Mouse (Mus musculus): ENCODE results near the gene Ift122. TPM values are rescaled to one million over a fixed set of nuclear protein-coding genes. Genes with fewer than 3 reads are reported as not detected.
A peak's percentile ranks its signal among the peaks of the same experiment; 100 is the strongest.

Gene Ift122
- polyA plus RNA-seq (2015; fragmentation: Nextera tagmentation; extraction: Ambion mirVana): 2.1 and 2.7 TPM in 2 replicates

DNA sequence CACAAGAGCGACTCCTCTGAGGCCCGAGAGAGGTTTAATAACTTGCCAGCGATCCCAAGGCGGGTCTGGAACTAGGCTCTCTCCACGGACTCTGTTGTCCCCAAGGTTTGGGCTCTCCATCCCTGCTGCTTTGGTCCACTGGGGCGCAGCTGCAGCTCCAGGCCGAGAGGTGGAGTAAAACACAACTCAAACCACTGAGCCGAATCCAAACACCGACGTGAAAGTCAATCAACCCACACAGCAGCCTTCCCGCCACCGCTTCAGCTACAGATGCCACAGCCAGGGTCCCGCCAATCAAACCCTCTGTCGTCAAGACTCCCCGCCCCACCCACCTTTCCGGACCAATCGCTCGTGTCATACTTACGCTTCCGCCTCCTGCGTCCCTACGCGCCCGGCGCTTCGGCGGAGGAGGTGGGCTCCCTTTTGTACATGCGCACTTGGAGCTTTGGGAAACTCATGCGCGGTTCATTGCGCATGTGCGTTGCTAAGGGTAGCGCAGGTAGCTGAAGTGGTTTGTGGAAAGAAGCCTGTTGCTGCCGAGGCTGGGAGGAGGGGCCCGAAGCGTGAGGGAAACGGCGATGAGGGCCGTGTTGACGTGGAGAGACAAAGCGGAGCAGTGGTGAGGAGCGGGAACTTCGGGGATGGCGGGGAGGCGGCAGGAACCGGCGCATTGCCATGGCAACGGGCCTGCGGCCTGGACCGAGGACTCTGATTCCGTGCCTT is at the start of gene Ift122, which contains the start of gene Mbd4:
TSS of gene Ift122 (plus strand) at position 380 of the 723 bp plus-strand sequence.
TSS of gene Mbd4 (minus strand) at position 281 of the 723 bp plus-strand sequence.
- under 1% methylated on average over 51 of the region's 51 CpGs for WGBS (ENCODE audit: insufficient replicate concordance)
- Histone ChIP-seq H3K9ac (ENCODE audit: low read depth, low read length) (peak within 1 kb of the TSS; percentile 79), H3K27ac (ENCODE audit: low read length) (peak within 1 kb of the TSS; percentile 95)

DNA sequence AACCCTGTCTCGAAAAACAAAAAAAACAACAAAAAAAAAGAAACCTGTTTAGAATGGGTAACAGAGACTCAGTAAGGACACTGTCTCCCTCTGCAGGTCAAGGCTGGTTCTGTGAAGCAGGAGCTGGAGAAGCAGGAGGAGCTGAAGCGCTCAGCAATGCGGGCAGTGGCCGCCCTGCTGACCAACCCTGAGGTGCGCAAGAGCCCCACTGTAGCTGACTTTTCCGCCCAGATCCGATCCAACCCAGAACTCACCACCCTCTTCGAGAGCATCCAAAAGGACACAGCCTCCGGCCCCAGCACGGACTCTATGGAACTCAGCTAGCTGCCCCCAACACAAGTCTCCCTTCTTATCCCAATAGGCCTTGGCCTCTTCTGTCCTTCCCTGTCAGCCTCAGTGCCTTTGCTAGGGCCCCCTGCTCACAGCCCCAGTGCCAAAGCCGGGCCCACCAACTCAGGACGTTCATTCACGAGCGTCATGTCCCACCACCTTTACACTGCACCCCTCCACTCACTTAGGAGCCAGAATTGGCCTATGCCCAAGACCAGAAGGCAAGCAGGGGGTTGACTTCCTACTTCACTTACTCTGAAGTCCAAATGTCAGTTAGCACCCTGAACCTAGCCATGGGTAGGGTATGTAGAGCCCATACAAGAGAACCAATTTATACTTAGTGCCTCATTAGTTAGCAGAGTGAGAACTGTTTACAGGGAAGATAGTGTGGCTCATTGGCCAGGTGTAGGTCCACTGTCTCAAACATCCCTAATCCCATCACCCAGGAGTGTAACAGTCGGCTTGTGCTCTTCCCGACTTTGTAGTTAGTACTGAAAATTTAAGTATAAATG is 49.5 kb upstream of the Ift122 start:
- no peaks in the 10 kb centered on the region for H3K27me3 ChIP-seq (ENCODE audit: control insufficient read depth, insufficient read depth, low read depth, low read length)
- no peaks in the 10 kb centered on the region for H3K9me3 ChIP-seq (replicated peaks; ENCODE audit: control insufficient read depth, low read length)
- peaks cover 21% of the 10 kb centered on the region for H3K4me1 ChIP-seq (ENCODE audit: control insufficient read depth, low read depth, low read length)
- 43% methylated on average over 16 of the region's 16 CpGs for WGBS (ENCODE audit: insufficient replicate concordance)
- peaks cover 34% of the 10 kb centered on the region for H3K36me3 ChIP-seq (ENCODE audit: control insufficient read depth, insufficient read depth)
- H3K4me2 ChIP-seq (ENCODE audit: low read depth, low read length): no peak overlapping the region
- ATAC-seq (ENCODE audit: low read depth): no peak
- no peak overlapping the region for H3K27ac ChIP-seq (ENCODE audit: low read length)
- H3K9ac ChIP-seq (ENCODE audit: low read depth, low read length): no peak overlapping the region
- no peak overlapping the region for H3K4me3 ChIP-seq (ENCODE audit: low read depth, low read length)

More for the DNA sequence above, at the start of gene Ift122, which contains the start of gene Mbd4:
- H3K27me3 ChIP-seq (ENCODE audit: control insufficient read depth, insufficient read depth, low read depth, low read length): no peaks in the 10 kb centered on the region
- H3K36me3 ChIP-seq (ENCODE audit: control insufficient read depth, insufficient read depth): peaks cover 9% of the 10 kb centered on the region
- ATAC-seq (ENCODE audit: low read depth): peak; percentile 98
- H3K9me3 ChIP-seq (replicated peaks; ENCODE audit: control insufficient read depth, low read length): no peaks in the 10 kb centered on the region
- peaks cover 20% of the 10 kb centered on the region for H3K4me1 ChIP-seq (ENCODE audit: control insufficient read depth, low read depth, low read length)
- peak within 1 kb of the TSS; percentile 80 for H3K4me3 ChIP-seq (ENCODE audit: low read depth, low read length)
- H3K4me2 ChIP-seq (ENCODE audit: low read depth, low read length): peak within 1 kb of the TSS; percentile 82

DNA sequence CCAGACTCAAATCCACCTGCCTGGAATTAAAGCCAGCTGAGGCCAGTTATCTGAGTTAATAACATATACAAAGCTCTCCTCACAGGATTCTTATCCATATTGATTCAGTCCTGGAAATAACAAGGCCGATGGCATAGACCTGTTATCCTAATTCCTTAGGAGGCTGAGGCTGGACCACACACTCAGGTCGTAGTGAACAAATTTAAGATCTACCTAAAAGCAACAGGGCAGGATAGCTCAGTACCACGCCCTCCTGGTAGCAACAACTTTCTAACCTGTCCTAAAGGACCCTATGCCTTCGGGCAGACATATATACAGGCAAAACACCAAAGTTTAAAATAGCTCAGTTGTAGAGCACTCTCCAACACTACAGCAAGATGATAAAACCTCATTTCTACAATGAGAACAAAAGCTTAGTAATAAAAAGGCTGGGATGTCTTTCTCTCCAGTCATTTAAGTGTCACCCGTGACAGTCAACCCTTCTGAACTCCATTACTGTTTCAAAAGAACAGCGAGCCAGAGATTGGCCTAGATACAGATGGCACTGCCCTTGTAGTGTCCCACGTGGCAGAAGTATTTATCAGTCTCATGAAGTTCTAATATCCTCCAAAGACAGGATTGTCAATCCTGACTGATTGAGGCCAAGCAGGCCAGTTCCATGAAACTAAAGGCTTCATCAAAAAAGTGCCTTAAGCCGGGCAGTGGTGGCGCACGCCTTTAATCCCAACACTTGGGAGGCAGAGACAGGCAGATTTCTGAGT is 48.7 kb upstream of the Ift122 start:
- H3K27ac ChIP-seq (ENCODE audit: low read length): no peak overlapping the region
- H3K4me3 ChIP-seq (ENCODE audit: low read depth, low read length): no peak overlapping the region
- H3K9me3 ChIP-seq (replicated peaks; ENCODE audit: control insufficient read depth, low read length): no peaks in the 10 kb centered on the region
- no peaks in the 10 kb centered on the region for H3K27me3 ChIP-seq (ENCODE audit: control insufficient read depth, insufficient read depth, low read depth, low read length)
- WGBS (ENCODE audit: insufficient replicate concordance): 59% methylated on average over 10 of the region's 10 CpGs
- no peak overlapping the region for H3K4me2 ChIP-seq (ENCODE audit: low read depth, low read length)
- no peak overlapping the region for H3K9ac ChIP-seq (ENCODE audit: low read depth, low read length)
- peaks cover 34% of the 10 kb centered on the region for H3K36me3 ChIP-seq (ENCODE audit: control insufficient read depth, insufficient read depth)
- H3K4me1 ChIP-seq (ENCODE audit: control insufficient read depth, low read depth, low read length): peaks cover 24% of the 10 kb centered on the region
- ATAC-seq (ENCODE audit: low read depth): no peak

DNA sequence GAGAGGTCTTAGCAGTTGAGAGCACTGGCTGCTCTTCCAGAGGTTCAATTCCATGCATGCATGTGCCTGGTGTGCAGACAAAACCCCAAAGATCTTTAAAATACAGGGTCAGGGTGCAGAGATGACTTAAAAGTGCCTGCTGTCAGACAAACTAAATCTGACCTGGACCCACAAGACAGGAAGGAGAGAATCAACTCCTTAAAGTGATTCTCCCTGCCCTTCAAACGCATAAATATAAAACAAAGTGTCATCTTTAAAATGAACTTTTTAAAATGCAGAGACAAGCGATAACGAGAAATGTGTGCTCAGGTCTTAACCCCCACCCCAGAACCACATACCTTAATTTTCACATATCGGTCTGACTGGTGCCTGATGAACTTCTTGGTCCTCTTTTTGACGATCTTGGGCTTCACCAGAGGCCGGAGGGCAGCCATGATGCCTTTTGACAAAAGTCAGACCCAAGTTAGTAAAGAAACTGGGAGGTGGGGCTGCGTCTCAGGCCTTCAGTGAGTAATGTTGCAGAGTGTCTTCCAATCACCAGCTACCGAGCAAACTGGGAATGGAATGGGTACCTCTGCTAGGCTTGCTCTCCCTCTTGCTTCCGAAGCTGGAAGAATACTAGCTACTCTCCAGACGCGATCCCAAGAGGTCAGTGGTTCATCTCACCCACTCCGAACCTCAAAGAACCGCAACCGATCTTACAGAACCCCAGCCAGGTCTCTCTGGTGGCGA is 45.6 kb upstream of the Ift122 start:
- H3K27ac ChIP-seq (ENCODE audit: low read length): peak overlapping the region; percentile 79
- H3K9ac ChIP-seq (ENCODE audit: low read depth, low read length): peak overlapping the region; percentile 95
- H3K9me3 ChIP-seq (replicated peaks; ENCODE audit: control insufficient read depth, low read length): no peaks in the 10 kb centered on the region
- peaks cover 29% of the 10 kb centered on the region for H3K36me3 ChIP-seq (ENCODE audit: control insufficient read depth, insufficient read depth)
- ATAC-seq (ENCODE audit: low read depth): no peak
- no peaks in the 10 kb centered on the region for H3K27me3 ChIP-seq (ENCODE audit: control insufficient read depth, insufficient read depth, low read depth, low read length)
- peaks cover 24% of the 10 kb centered on the region for H3K4me1 ChIP-seq (ENCODE audit: control insufficient read depth, low read depth, low read length)
- H3K4me3 ChIP-seq (ENCODE audit: low read depth, low read length): peak overlapping the region; percentile 94
- 1% methylated on average over 15 of the region's 15 CpGs for WGBS (ENCODE audit: insufficient replicate concordance)
- peak overlapping the region; percentile 82 for H3K4me2 ChIP-seq (ENCODE audit: low read depth, low read length)

DNA sequence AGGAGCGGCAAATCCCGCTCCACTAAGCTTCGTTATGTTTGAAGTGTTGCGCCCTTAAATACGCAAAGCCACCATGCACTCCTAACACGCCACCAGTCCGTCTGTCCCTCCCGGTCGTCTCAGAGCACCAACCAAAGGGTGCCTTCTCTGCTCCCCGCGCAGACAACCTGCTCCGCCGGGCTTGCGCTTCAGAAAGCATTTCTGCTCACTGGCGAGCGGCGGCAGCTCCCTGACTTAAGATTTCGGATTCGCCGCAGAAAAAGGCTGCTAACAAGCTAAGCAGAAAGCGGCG is 45.1 kb upstream of the Ift122 start:
- peak; percentile 15; the same call in 1 of the 2 replicates for ATAC-seq (ENCODE audit: low read depth)
- Histone ChIP-seq H3K27ac (ENCODE audit: low read length) (peak overlapping the region; percentile 79), H3K36me3 (ENCODE audit: control insufficient read depth, insufficient read depth) (peaks cover 29% of the 10 kb centered on the region), H3K4me3 (ENCODE audit: low read depth, low read length) (peak overlapping the region; percentile 94), H3K4me2 (ENCODE audit: low read depth, low read length) (peak overlapping the region; percentile 82), H3K9me3 (replicated peaks; ENCODE audit: control insufficient read depth, low read length) (no peaks in the 10 kb centered on the region), H3K27me3 (ENCODE audit: control insufficient read depth, insufficient read depth, low read depth, low read length) (no peaks in the 10 kb centered on the region), H3K4me1 (ENCODE audit: control insufficient read depth, low read depth, low read length) (peaks cover 24% of the 10 kb centered on the region), H3K9ac (ENCODE audit: low read depth, low read length) (peak overlapping the region; percentile 95)
- WGBS (ENCODE audit: insufficient replicate concordance): under 1% methylated on average over 22 of the region's 22 CpGs

DNA sequence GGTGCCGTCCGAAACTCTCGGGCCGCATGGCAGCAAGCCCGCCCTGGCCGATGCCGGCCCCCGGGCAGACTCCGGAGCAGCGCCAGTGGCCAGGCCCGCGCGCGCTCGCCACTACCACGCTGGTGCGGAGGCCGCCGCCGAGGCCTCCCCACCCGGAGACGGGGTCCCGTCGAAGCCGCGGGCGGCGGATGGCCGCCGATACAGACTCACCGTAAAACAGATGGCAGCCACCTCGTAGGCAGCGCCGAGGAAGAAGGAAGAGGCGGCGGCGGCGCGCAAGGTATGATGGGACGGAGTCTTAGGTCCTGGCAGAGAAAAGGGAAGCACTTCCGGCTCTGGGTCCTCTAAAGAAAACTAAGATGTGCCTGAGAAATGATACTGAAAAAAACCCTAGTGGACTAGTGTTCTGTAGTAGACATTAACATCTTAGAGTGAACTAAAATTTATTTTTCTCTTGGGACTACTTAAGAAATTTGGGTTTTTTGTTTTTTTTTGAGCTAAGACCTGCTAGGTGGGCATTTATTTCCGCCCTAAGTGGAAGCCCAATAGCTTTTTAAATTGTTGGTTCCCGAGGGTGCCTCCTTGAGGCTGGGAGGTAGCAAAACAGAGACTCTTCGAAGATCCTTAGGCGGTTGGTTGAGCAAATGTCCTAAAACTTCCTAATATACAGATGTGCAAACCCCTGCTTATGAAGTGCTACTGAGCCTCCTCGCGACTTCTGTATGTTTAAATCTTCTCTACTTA is 44.6 kb upstream of the Ift122 start, which contains the start of gene Rpl32:
TSS of gene Rpl32 (minus strand) at position 260 of the 744 bp plus-strand sequence.
- Histone ChIP-seq H3K4me2 (ENCODE audit: low read depth, low read length) (peak within 1 kb of the TSS; percentile 82), H3K4me1 (ENCODE audit: control insufficient read depth, low read depth, low read length) (peaks cover 24% of the 10 kb centered on the region), H3K9me3 (replicated peaks; ENCODE audit: control insufficient read depth, low read length) (no peaks in the 10 kb centered on the region), H3K9ac (ENCODE audit: low read depth, low read length) (peak within 1 kb of the TSS; percentile 95), H3K36me3 (ENCODE audit: control insufficient read depth, insufficient read depth) (peaks cover 29% of the 10 kb centered on the region), H3K27ac (ENCODE audit: low read length) (peak within 1 kb of the TSS; percentile 79), H3K27me3 (ENCODE audit: control insufficient read depth, insufficient read depth, low read depth, low read length) (no peaks in the 10 kb centered on the region), H3K4me3 (ENCODE audit: low read depth, low read length) (peak within 1 kb of the TSS; percentile 94)
- peak; percentile 83 for ATAC-seq (ENCODE audit: low read depth)
- under 1% methylated on average over 47 of the region's 47 CpGs for WGBS (ENCODE audit: insufficient replicate concordance)

DNA sequence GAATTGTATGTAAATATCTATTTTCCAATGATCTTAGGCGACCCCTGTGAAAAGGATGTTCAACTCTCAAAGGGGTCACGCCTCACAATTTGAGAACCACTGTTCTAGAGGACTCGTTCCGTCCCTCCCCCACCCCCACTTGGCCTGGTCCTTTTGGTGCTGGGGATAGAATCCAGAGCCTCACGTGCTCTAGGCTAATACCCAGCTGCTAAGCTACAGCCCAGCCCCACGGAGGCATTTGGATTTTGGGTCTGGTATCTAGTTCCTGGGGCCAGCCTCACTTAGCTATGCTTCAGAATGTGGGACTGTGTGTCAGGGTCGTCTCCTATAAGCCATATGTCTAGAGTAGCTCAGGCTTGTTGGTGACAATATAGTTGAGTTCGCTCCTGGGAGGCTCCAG is 41.7 kb upstream of the Ift122 start:
- no peak overlapping the region for H3K9ac ChIP-seq (ENCODE audit: low read depth, low read length)
- H3K4me2 ChIP-seq (ENCODE audit: low read depth, low read length): no peak overlapping the region
- H3K27me3 ChIP-seq (ENCODE audit: control insufficient read depth, insufficient read depth, low read depth, low read length): no peaks in the 10 kb centered on the region
- peaks cover 6% of the 10 kb centered on the region for H3K36me3 ChIP-seq (ENCODE audit: control insufficient read depth, insufficient read depth)
- no peak overlapping the region for H3K27ac ChIP-seq (ENCODE audit: low read length)
- WGBS (ENCODE audit: insufficient replicate concordance): 68% methylated on average over 8 of the region's 8 CpGs
- peaks cover 21% of the 10 kb centered on the region for H3K4me1 ChIP-seq (ENCODE audit: control insufficient read depth, low read depth, low read length)
- ATAC-seq (ENCODE audit: low read depth): no peak
- no peak overlapping the region for H3K4me3 ChIP-seq (ENCODE audit: low read depth, low read length)
- H3K9me3 ChIP-seq (replicated peaks; ENCODE audit: control insufficient read depth, low read length): no peaks in the 10 kb centered on the region

DNA sequence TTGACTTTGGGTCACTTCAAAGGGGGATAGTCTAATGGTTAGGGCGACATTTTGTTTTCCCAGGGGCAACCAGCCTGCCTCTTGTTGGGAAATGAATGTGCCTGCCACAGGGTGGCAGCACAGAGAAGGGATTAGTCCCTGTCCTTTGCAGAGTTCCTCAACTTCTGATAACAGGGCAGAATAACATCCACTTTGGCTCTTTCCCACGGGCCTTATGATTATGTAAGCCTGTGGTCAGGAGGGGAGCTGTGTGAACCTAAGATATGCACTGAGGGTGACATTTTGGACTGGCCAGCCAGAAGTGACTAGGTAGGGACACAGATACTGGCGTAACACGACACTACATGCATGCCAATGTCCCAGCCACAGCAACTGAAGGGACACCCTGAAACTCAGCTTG is 39.2 kb upstream of the Ift122 start:
- Histone ChIP-seq H3K36me3 (ENCODE audit: control insufficient read depth, insufficient read depth) (no peaks in the 10 kb centered on the region), H3K4me2 (ENCODE audit: low read depth, low read length) (no peak overlapping the region), H3K4me1 (ENCODE audit: control insufficient read depth, low read depth, low read length) (peaks cover 8% of the 10 kb centered on the region), H3K9ac (ENCODE audit: low read depth, low read length) (no peak overlapping the region), H3K27me3 (ENCODE audit: control insufficient read depth, insufficient read depth, low read depth, low read length) (no peaks in the 10 kb centered on the region), H3K27ac (ENCODE audit: low read length) (no peak overlapping the region), H3K4me3 (ENCODE audit: low read depth, low read length) (no peak overlapping the region), H3K9me3 (replicated peaks; ENCODE audit: control insufficient read depth, low read length) (no peaks in the 10 kb centered on the region)
- WGBS (ENCODE audit: insufficient replicate concordance): 7% methylated on average over 4 of the region's 4 CpGs
- ATAC-seq (ENCODE audit: low read depth): peak; percentile 73

Data from liver, embryonic 16.5 days (tissue).